Mouse (Mus musculus): ENCODE data around the gene Mettl24.

Gene Mettl24

DNA sequence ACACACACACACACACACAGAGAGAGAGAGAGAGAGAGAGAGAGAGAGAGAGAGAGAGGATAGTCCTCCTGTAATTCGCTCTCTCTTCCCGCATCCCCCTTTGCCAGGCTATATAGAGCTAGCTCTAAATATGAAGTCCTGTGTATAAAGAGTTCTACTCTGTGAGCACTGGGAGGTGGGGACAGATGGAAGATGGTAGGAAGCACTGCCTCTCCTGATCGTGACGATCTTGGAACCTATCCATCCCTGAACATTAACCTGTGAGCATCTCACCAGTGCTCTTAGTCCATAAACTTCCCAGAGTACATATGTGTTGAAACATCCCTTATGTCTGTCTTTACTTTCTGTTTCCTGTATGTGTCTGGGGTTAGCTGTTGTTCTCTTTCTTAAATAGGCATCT is 3.9 kb downstream of the Mettl24 start:
- DNase-seq = no peak

GRCm38 (mm10) chr10:40687407-40687806 is 4.3 kb downstream of the Mettl24 start:
- DNase-seq = no peak

DNA sequence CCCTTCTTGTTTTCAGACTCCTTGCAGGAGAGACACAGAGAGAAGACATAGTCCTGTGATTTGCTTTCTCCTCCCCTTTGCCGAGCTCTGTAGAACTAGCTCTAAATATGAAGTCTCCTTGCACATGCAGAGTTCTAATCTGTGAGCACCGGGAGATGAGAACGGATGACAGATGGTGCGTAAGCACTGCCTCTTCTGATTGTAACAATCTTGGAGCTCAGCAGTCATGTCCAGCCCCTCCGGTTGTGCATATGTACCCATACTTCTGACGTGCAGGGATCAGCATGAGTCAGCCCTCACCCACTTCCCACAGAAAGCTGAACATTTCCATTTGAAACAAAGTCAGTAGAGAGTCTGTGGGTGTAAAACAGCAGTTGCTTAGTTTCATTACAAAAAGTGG is 5.2 kb downstream of the Mettl24 start:
- no peak for DNase-seq

GRCm38 (mm10) chr10:40688873-40689272 is 5.8 kb downstream of the Mettl24 start:
- no peak for DNase-seq

GRCm38 (mm10) chr10:40698652-40699051 is 15.6 kb downstream of the Mettl24 start:
- no peak for DNase-seq

DNA sequence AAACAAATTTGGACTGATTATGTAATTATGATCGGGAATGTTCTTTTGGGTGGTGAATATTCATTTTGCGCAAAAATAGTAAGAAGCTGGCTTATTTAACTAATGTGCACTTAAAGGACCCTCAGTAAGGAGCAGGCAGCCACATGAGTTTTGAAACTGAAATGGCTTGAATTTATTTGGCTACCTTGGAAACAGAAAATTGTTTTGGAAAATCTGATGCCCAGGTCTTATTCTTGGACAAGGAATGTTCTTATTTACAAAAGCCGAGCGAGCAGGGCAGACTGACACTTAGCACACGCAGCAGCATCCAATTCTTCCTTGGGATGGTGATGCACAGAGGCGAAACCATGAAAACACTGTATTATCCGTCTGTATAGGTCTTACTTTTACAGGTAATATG is 28.0 kb downstream of the Mettl24 start:
- DNase-seq = no peak

DNA sequence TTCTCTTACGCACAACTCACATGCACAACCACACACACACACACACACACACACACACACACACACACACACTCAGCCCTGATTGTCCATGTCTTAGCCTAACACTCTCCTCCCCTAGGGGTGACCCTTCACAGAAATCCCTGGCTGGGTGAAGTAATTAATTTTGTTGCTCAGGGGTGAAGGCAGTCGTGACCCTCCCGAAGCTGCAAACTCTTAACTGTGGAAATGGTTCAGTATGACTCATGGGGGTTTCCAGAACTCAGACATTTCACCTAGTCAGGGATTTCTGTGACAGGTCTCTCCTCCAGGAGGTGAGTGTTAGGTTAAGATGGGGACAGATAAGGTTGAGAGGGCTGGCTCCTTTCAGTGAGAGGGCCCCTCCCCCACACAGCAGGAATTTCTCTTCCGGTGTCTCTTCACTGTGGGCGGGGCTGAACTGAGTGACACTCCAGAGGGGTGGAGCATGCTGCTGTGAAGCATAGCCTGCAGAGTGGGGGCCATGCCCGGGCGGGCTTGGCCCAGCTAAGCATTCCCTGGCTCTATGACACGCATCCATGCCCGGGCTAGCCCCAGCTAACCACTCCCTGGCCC is 30.0 kb downstream of the Mettl24 start:
- no peak for DNase-seq

- no peak for DNase-seq
Measured at GRCm38 (mm10) chr10:40713829-40714228, 30.7 kb downstream of the Mettl24 start.

- no peak for DNase-seq
Measured at GRCm38 (mm10) chr10:40715151-40715550, 32.1 kb downstream of the Mettl24 start.

GRCm38 (mm10) chr10:40716296-40716695 is 33.2 kb downstream of the Mettl24 start:
- DNase-seq = no peak

DNA sequence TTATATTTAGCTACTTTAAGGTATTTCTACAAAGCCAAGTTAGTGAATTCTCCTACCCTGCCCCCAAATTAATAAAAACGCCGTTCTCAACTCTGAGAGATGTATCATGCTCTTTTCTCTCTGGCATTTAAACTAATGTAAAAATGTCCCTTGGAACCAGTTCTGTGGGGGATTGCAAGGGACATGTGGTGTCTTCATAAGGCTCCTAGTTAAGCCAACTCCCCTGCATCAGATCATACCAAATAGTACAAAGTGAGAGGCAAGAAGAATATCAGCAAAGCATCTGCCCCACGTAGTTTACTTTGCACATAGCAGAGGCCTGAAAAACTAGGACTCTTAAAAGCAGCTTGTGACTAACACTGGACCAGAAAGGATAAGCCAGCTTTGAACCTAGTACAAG is 33.6 kb downstream of the Mettl24 start:
- no peak for DNase-seq

GRCm38 (mm10) chr10:40718362-40718761 is 35.3 kb downstream of the Mettl24 start:
- DNase-seq = no peak

- no peak for DNase-seq
Measured at GRCm38 (mm10) chr10:40719062-40719461, 36.0 kb downstream of the Mettl24 start.

DNA sequence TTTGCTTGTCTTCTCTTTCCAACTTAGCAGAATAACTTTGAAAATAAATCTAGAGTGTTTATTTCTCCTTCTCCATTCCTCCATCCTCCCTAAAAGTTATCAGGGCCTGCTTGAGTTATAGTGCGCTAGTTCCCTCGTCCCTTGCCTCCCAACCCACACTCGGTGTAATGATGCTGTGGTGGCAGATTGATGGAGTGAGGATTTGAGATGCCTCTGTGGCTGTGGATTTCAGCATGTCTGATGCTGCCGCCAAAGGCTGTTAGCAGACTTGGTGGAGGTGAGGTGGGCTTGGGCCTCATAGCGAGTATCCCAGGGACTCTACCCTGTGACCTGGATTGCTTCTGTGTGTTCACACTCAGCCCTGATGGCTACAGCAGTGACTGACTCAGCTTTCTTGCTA is 37.8 kb downstream of the Mettl24 start:
- no peak for DNase-seq

DNA sequence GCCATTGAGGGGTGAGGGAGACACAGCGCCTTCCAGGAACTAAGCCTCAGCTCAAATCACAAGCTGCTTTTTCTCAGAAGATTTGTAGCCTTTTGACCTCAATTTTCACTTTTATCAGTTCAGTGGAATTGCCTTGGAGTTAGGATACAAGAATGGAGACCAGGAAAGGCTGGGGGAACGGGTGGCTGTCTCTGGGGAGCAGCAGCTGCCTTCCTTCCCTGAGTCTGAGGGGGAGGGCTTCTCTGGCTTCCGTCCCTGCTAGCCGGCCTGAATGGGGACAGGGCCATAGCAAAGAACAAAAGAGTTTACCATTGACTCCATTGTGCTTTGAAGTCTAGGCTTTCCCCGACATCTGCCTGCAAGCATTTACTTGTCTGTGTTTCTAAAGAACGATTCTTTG is 41.3 kb downstream of the Mettl24 start:
- no peak for DNase-seq

- DNase-seq = no peak
Measured at GRCm38 (mm10) chr10:40725066-40725465, 42.0 kb downstream of the Mettl24 start.

- no peak for DNase-seq
Measured at GRCm38 (mm10) chr10:40725471-40725870, 42.4 kb downstream of the Mettl24 start.

GRCm38 (mm10) chr10:40726288-40726902 is 43.3 kb downstream of the Mettl24 start:
- DNase-seq = no peak

- no peak for DNase-seq
Measured at GRCm38 (mm10) chr10:40726989-40727388, 43.9 kb downstream of the Mettl24 start.

DNA sequence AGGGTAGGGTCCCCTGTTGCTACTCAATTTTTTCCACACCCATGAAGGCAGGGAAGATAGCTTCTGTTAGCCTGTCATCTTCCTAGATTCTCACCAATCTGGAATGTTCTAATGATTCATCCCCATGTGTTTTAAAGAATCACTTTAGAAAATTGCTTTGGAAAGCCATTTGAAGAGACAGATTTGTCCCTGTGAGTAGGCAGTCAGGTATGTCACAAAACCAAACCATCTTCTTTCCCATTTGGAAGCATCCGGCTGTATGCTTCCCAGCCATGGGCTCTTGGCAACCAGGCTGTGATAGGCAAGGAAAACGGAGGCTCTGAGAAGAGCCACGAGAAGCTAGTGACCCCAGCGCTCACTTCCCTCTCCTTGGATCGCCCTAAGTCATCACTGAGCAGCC is 47.1 kb downstream of the Mettl24 start:
- no peak for DNase-seq

GRCm38 (mm10) chr10:40733291-40733690 is 50.2 kb downstream of the Mettl24 start:
- no peak for DNase-seq

DNA sequence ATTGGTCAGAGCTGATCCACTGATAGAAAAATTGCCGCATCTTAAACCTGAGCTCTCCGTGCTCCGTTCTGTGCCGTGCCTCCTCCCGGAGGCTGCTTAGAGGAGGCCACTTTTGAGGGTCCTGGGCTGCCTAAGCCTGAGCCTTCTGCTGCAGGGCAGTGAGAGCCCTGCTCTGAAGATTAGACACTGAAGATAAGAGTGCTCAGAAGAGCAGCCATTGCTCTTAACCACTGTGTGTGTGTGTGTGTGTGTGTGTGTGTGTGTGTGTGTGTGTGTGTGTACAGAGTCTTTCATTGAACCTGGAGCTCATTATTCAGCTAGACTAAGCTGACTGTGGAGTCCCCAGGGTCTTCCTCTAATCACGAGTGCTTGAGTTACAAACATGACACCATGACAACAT is 53.1 kb downstream of the Mettl24 start:
- DNase-seq = no peak

GRCm38 (mm10) chr10:40737274-40738112 is 54.4 kb downstream of the Mettl24 start:
- no peak for DNase-seq

DNA sequence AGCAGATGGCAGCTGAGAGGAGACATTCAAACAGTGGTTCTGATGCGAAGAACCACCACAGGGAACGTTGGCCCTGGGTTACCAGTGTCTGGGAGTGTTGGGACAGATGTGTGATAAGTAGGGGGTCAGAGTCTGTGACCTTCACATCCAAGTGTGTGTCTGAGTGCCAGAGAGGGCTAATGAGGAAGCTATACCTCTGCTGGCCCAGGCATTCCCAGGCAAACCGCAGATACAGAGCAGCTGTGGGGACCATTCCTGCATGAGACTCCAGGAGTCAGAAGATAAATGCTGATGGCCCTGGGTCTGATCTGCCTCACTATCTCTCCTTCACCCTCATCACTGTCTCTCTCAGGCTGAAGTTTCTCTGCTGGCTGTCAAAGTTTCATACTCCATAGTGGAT is 57.6 kb downstream of the Mettl24 start:
- DNase-seq = no peak

Data from cerebellum, adult 9-10 months (tissue).